Mouse (Mus musculus): Measurements from ENCODE around the gene Ndufs1. TPM values are rescaled to one million over a fixed set of nuclear protein-coding genes. Genes with fewer than 3 reads are reported as not detected.

The Ndufs1 gene
- polyA plus RNA-seq (2012; rRNA removed), result 96.1 and 99.5 TPM in 2 replicates

GRCm38 (mm10) chr1:63176604-63177421 is at the start of gene Ndufs1, which contains the start of gene Eef1b2:
Gene Ndufs1, minus strand, starts transcription at chr1:63176833.
Gene Eef1b2, plus strand, starts transcription at chr1:63176825.

GRCm38 (mm10) chr1:63214271-63214558 is 37.6 kb upstream of the Ndufs1 start, which contains the start of gene Gpr1:
Gene Gpr1, minus strand, starts transcription at chr1:63214543.

GRCm38 (mm10) chr1:63114136-63114781 is 62.4 kb downstream of the Ndufs1 start, which contains the start of gene Ino80d:
Gene Ino80d, minus strand, starts transcription at chr1:63114667.

Other genes starting within 250 kb of the Ndufs1 start
- 9.9 and 10.0 TPM in 2 replicates for gene Ino80d, start 62.2 kb downstream of the Ndufs1 start, polyA plus RNA-seq (2012; rRNA removed)
- gene Eef1b2, start within 50 bp of the Ndufs1 start, polyA plus RNA-seq (2012; rRNA removed), result 682 and 743 TPM in 2 replicates
- gene Gpr1, start 37.7 kb upstream of the Ndufs1 start, polyA plus RNA-seq (2012; rRNA removed), result 0.28 and 0.39 TPM in 2 replicates
- gene Zdbf2, start 96.4 kb upstream of the Ndufs1 start, polyA plus RNA-seq (2012; rRNA removed), result 11.4 TPM in 2 replicates

Measured in central nervous system, embryonic 14 days (tissue).